Mouse (Mus musculus): ENCODE measurements around the gene Dzip1l.

The Dzip1l gene

GRCm38 (mm10) chr9:99646102-99646501 lies 16.8 kb downstream of the Dzip1l start:
- in situ Hi-C loops (cut with MboI, MseI) = no loop called here

DNA sequence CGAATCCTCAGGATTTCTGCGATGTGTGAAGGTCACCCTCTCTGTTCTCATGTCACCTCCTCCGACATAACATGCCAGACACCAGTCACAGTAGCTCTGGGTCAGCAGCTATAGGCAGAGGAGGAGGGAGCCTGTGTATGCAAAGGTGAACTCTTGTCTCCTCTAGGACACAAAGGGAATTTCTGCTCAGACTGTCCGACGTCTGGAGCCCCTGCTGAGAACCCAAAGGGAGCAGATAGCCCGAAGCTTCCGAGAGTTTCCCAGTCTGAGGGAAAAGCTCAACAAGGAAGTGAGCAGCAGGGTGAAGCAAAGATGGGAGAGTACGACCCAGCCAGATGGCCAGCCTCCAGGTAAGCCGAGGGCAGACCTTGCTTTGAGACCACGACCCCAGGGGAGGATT lies 31.5 kb downstream of the Dzip1l start:
- in situ Hi-C loops (cut with MboI, MseI) = loop anchor here (5.0 kb wide), 1 partner anchor 208 kb away; the partner anchor contains the start of gene Nme9

DNA sequence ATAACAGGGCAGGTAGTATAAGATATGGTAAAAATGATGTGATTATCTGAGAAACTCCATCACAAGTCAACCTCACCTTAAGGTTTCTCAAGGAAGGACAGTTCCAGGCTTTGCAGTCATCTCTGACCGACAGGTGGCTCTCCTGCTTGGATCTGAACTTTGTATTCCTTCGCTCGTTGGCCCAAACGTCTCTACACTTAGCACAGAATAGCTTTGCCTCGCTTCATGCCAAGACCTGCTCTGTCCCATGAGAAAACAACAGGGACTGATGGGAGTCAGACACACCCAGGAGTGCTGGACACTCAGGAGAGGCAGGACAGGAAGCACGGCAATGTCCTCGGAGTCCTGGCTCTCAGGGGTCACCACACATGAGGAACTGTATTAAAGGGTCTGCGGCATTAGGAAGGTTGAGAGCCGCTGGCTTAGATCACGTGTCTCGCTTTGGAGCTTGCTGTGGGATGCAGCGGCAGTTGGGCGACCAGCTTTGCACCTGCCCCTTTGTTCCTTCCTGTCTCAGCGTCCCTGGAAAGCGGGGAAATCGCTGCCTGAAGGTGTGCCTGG lies 32.4 kb downstream of the Dzip1l start:
- in situ Hi-C loops (cut with MboI, MseI) = loop anchor here (5.0 kb wide), 1 partner anchor 209 kb away; the partner anchor contains the start of gene Nme9

GRCm38 (mm10) chr9:99662406-99662805 lies 33.1 kb downstream of the Dzip1l start:
- in situ Hi-C loops (cut with MboI, MseI) = loop anchor here (5.0 kb wide), 1 partner anchor 210 kb away; the partner anchor contains the start of gene Nme9

DNA sequence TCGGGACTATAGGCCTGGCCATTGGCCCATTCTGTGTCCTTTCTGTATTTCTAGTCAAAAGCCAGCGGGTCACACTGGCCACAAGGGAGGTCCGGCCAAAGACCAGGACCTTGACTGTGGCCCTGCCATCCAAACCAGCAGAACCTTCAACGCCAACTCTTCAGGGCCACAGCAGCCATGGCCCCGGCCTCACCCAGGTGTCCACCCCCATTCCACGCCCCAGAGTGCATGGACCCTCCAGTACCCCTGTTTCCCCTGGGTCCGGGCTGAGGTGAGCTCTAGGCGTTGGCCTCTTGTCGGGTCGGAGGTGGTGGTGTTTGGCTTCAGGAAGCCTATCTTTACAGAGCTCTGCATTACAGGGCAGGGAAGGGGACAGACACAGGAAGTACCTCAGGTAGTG lies 33.6 kb downstream of the Dzip1l start:
- in situ Hi-C loops (cut with MboI, MseI) = loop anchor here (5.0 kb wide), 1 partner anchor 211 kb away; the partner anchor contains the start of gene Nme9

GRCm38 (mm10) chr9:99667596-99667995 lies 38.3 kb downstream of the Dzip1l start:
- in situ Hi-C loops (cut with MboI, MseI) = no loop called here

GRCm38 (mm10) chr9:99671603-99672002 lies 42.3 kb downstream of the Dzip1l start:
- in situ Hi-C loops (cut with MboI, MseI) = no loop called here

- in situ Hi-C loops (cut with MboI, MseI) = no loop called here
These were observed 46.4 kb downstream of the Dzip1l start for GRCm38 (mm10) chr9:99675714-99676113.

DNA sequence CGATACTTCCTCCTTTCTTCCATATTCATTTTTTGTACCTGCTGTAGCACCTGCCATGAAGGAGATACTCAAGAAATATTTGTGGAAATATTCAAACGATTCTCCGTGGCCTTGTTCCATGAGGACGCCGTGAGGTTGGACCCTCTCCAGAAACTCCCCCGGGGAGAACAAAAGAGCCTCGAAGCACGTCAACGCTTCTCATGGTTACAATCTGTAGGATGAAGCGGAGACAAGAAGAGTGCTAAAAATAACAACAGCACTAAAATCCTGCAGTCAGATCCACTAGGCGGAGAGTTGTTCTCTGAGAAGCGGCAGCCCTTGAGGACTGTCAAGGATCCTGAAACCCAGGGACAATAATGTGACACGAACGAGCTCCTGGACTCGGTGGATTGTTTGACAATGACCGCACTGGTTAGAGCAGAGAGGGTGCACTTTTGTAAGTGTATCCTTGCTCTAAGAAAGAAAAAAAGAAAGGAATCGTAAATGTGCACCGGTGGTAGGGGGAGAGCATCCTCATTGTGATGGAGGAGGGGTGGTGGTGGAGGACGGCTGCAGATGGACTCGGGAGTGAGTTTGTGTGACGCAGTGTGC lies 52.8 kb downstream of the Dzip1l start:
- in situ Hi-C loops (cut with MboI, MseI) = no loop called here

DNA sequence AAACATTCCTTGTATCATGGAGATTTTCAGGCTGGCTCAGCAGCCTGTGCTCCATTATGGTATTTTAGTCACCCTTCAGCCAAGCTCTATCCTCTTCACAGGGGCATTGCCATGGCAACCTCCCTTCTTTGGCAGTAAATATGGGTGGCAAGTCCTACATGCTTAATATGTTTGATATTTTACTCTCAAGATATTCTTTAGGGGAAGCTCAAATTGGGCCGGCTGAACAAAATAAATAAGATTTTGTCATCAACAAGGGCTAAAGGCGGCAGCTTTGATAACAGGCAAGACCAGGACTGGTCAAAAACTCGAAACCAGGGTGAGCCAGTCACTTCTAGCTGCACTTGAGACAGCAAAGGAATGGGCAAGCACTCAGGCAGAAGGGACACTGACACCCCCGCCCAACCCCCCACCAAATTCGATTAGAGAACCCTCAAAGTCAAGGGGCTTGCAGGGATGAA lies 55.8 kb downstream of the Dzip1l start:
- in situ Hi-C loops (cut with MboI, MseI) = no loop called here

DNA sequence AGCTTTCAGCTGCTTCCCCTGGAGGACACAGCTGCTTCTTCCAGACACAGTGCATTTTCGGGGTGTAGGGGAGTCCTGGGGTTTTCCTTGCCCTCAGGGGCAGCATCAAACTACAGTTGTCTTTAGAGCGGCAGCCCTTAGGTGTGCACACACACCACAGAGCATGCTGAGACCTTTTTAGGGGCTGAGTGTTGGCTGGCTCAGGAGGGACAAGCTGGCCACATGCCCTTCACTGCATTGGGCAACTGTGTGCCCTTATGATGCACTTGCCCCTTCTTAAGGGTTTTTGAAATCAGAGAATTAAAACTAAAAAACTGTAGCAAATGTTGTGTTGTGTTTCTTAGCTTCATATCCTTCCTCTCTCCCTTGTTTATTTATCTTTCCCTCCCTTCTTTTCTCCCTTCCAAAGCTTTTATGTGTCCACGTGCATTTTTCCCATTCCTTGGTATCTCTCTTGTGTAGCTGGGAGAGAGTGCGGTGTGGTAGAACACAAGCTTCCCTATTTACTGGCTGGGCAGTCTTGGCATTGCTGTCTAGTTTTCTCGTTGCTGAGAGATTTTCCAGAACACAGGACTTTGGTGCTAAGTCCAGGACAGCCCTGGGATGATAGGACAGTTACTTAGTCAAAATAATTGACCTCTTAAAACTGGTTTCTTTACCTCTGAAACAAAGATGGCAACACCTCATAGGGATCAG lies 56.4 kb downstream of the Dzip1l start:
- in situ Hi-C loops (cut with MboI, MseI) = no loop called here

DNA sequence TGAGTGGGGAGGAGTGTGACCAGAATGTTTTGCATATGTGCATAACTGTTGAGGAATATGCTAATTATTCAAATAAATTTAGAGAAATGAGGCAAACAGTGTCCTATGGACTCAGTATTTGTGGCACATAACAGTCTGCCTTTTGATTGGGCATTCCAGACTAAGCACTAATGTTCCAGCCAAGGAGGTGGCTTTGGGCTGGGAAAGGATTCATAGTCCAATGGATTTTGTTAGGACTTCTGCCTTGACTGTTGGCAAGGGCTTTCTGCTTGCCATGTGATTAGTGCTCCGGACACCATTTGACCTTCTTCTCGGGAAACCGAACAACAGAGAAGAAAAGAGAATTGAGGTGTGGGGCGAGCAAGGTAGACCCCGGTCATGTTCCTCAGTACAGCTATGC lies 60.5 kb downstream of the Dzip1l start:
- in situ Hi-C loops (cut with MboI, MseI) = no loop called here

DNA sequence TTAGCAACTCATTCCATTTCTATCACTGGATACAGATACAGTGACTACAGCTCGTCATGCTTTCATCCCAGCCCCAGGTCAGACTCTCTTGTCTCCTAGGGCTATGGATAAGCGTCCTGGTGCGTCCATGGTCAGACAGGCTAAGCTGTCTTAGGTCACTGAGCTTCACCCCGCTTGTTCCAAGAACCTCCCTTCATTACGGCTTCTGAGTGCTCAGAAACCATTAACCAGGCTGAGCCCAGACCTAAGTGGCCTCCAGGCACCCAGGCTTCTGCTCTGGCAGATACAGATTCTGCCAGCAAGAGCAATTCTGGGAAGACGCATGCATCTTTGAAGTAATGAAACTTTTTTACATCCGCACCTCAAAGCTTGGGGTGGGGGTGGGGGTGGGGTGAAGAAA lies 61.1 kb downstream of the Dzip1l start:
- in situ Hi-C loops (cut with MboI, MseI) = no loop called here

DNA sequence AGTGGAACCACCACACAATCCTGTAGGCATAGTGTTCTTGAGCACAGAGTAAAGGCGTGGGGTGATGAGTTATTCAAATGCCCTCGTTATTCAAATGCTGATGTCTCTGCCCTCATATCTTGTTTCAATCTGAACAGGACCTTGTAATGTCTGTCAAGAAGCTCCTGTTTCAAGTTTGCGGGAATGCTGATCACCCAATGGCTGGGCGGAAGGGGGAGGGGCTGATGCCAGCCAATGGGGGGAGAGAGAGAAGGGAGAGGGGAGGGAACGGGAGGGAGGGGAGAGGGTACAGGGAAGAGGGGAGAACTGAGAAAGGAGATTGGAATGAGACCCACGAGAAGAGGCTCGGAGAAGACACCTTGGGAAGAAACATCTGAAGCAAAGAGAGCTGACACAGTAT lies 65.7 kb downstream of the Dzip1l start:
- in situ Hi-C loops (cut with MboI, MseI) = no loop called here

DNA sequence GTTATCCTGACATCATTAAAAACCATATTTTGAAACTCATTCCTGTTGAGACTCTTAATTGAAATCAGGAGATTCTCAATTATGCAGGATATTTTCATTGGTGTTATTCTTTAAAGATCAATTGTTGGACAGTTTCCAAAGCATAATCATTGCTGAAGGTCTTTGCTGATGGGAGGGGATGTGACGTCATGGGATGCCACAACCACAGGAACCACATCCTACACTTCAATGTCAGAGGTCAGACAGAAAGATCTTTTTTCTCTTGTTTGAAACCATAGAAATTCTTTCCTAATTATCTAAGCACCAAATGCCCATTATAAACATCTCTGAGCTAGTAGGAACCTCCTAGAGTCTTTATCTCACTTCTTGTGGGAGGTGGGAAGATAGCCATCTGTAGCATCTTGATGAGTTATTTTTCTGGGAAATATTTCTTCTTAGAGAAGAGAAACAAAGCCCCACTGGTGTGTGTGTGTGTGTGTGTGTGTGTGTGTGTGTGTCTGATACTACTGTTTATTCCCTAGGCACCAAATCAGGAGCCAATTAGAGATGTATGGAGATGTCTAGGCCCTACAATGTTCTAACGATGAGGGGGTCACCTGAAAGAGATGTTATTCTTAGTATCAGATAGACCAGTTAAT lies 70.6 kb downstream of the Dzip1l start:
- in situ Hi-C loops (cut with MboI, MseI) = loop anchor here (10.0 kb wide), 1 partner anchor 795 kb away; the partner anchor contains the start of gene 7420426K07Rik

DNA sequence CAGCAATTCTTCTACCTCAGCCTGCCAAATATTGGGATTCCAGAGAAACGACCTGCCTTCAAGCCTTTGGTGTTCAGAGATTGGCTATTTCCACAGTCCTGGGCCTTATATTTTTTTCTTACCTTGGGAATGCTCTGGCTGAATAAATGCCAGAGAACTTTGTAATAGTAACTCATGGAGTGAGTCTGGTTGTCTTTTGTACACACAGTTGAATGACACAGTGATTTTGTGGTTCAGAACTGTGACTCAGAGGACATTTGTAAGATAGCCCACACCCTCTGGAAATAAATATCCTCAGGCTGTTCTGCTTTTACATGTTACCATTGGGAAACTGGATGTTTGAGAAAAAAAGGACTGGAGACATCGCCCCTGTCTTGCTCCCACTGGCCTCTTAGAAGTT lies 71.9 kb downstream of the Dzip1l start:
- in situ Hi-C loops (cut with MboI, MseI) = loop anchor here (10.0 kb wide), 1 partner anchor 796 kb away; the partner anchor contains the start of gene 7420426K07Rik

GRCm38 (mm10) chr9:99702215-99702614 lies 72.9 kb downstream of the Dzip1l start:
- in situ Hi-C loops (cut with MboI, MseI) = loop anchor here (10.0 kb wide), 1 partner anchor 797 kb away; the partner anchor contains the start of gene 7420426K07Rik

GRCm38 (mm10) chr9:99703711-99704110 lies 74.4 kb downstream of the Dzip1l start:
- in situ Hi-C loops (cut with MboI, MseI) = loop anchor here (10.0 kb wide), 1 partner anchor 799 kb away; the partner anchor contains the start of gene 7420426K07Rik

GRCm38 (mm10) chr9:99706264-99706663 lies 77.0 kb downstream of the Dzip1l start:
- in situ Hi-C loops (cut with MboI, MseI) = loop anchor here (10.0 kb wide), 1 partner anchor 801 kb away; the partner anchor contains the start of gene 7420426K07Rik

DNA sequence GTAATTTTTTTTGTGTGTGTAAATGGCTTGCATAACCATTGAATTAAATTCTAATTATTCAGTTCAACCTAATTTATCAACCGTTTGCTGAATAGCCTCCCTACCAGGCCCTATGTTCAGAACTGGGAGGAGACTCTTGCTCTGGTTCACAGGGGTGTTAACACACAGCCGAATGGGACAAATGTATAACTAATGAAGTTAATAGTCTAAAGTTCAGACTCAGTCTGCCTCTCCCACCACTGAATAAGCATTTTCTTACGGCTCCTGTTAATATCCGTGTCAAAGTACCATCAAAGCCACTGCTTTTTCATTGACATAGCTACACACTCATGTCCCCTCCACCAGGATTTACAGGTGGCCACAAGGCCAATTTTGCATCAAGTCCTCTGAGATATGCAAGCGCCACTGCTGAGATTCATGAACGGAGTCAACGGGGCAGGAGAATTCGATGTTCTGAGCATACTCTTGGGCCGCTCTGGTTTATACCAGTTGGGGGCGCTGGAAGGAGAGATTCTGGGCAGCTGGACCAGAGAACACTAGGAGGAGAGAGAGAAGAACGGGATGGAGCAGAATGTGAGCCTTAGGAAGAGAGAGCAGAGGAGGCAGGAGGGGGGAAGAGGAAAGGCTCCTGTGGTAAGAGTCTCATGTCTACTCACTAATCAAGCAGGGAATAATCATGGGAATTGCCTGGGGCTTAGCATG lies 78.3 kb downstream of the Dzip1l start:
- in situ Hi-C loops (cut with MboI, MseI) = loop anchor here (10.0 kb wide), 1 partner anchor 803 kb away; the partner anchor contains the start of gene 7420426K07Rik
